Mouse (Mus musculus): ENCODE results near the gene Ubald2. TPM values are rescaled to one million over a fixed set of nuclear protein-coding genes. Genes with fewer than 3 reads are reported as not detected.
A peak's percentile ranks its signal among the peaks of the same experiment; 100 is the strongest.

The Ubald2 gene
- polyA plus RNA-seq (2015; fragmentation: Nextera tagmentation; extraction: Ambion mirVana), result 37.7 and 37.9 TPM in 2 replicates

GRCm38 (mm10) chr11:116433356-116434286 lies at the start of gene Ubald2:
Gene Ubald2 (plus strand): TSS chr11:116434094.
- H3K27me3 ChIP-seq (replicated peaks), result no peaks in the 10 kb centered on the region
- H3K9me3 ChIP-seq, result no peaks in the 10 kb centered on the region
- H3K36me3 ChIP-seq, result 0 out of 2 replicates have a peak, but pooled peaks cover 4% of the 10 kb centered on the region
- H3K4me1 ChIP-seq, result peaks cover 45% of the 10 kb centered on the region
- peak within 1 kb of the TSS; percentile 85 for H3K27ac ChIP-seq
- H3K4me3 ChIP-seq (replicated peaks), result peak within 1 kb of the TSS; percentile 68
- peak within 1 kb of the TSS; percentile 61 for H3K4me2 ChIP-seq
- H3K9ac ChIP-seq, result peak within 1 kb of the TSS; percentile 70
- 2% methylated on average over 65 of the region's 66 CpGs for WGBS
- ATAC-seq (ENCODE audit: insufficient read depth, low FRiP score, low read depth), result peak; percentile 96

- Histone ChIP-seq H3K9me3 (no peaks in the 10 kb centered on the region), H3K4me1 (peaks cover 19% of the 10 kb centered on the region), H3K9ac (no peak overlapping the region), H3K4me3 (replicated peaks) (no peak overlapping the region), H3K4me2 (no peak overlapping the region), H3K27ac (no peak overlapping the region), H3K36me3 (no peaks in the 10 kb centered on the region), H3K27me3 (replicated peaks) (no peaks in the 10 kb centered on the region)
- WGBS, result 88% methylated on average over 11 of the region's 11 CpGs
- ATAC-seq (ENCODE audit: insufficient read depth, low FRiP score, low read depth), result no peak
Observed at GRCm38 (mm10) chr11:116384171-116384570, 49.7 kb upstream of the Ubald2 start.

- H3K4me2 ChIP-seq, result no peak overlapping the region
- H3K27me3 ChIP-seq (replicated peaks), result no peaks in the 10 kb centered on the region
- 61% methylated on average over 5 of the region's 5 CpGs for WGBS
- no peaks in the 10 kb centered on the region for H3K36me3 ChIP-seq
- peaks cover 19% of the 10 kb centered on the region for H3K4me1 ChIP-seq
- H3K4me3 ChIP-seq (replicated peaks), result no peak overlapping the region
- no peak overlapping the region for H3K27ac ChIP-seq
- no peaks in the 10 kb centered on the region for H3K9me3 ChIP-seq
- H3K9ac ChIP-seq, result no peak overlapping the region
- ATAC-seq (ENCODE audit: insufficient read depth, low FRiP score, low read depth), result no peak
Observed at GRCm38 (mm10) chr11:116385999-116386398, 47.9 kb upstream of the Ubald2 start.

GRCm38 (mm10) chr11:116387086-116388071 lies 46.5 kb upstream of the Ubald2 start:
- 16% methylated on average over 16 of the region's 16 CpGs for WGBS
- Histone ChIP-seq H3K9me3 (no peaks in the 10 kb centered on the region), H3K36me3 (no peaks in the 10 kb centered on the region), H3K4me2 (peak overlapping the region; percentile 34), H3K9ac (no peak overlapping the region), H3K4me1 (peaks cover 19% of the 10 kb centered on the region), H3K27ac (peak overlapping the region; percentile 80), H3K4me3 (replicated peaks) (peak overlapping the region; percentile 13; the same call in 1 of the 2 replicates), H3K27me3 (replicated peaks) (no peaks in the 10 kb centered on the region)
- peak; percentile 50; the same call in 1 of the 2 replicates for ATAC-seq (ENCODE audit: insufficient read depth, low FRiP score, low read depth)

- Histone ChIP-seq H3K9me3 (no peaks in the 10 kb centered on the region), H3K4me3 (replicated peaks) (no peak overlapping the region), H3K27ac (peak overlapping the region; percentile 9; the same call in 1 of the 2 replicates), H3K4me1 (peaks cover 19% of the 10 kb centered on the region), H3K36me3 (no peaks in the 10 kb centered on the region), H3K9ac (no peak overlapping the region), H3K27me3 (replicated peaks) (no peaks in the 10 kb centered on the region), H3K4me2 (no peak overlapping the region)
- 72% methylated on average over 14 of the region's 14 CpGs for WGBS
- ATAC-seq (ENCODE audit: insufficient read depth, low FRiP score, low read depth), result peak; percentile 50; the same call in 1 of the 2 replicates
Observed at GRCm38 (mm10) chr11:116388841-116389480, 44.9 kb upstream of the Ubald2 start.

GRCm38 (mm10) chr11:116394769-116395168 lies 39.1 kb upstream of the Ubald2 start:
- Histone ChIP-seq H3K4me3 (replicated peaks) (no peak overlapping the region), H3K4me2 (no peak overlapping the region), H3K4me1 (0 out of 2 replicates have a peak, but pooled peaks cover 3% of the 10 kb centered on the region), H3K27ac (no peak overlapping the region), H3K9ac (no peak overlapping the region), H3K9me3 (no peaks in the 10 kb centered on the region), H3K27me3 (replicated peaks) (no peaks in the 10 kb centered on the region), H3K36me3 (peaks cover 3% of the 10 kb centered on the region; the same call in 1 of the 2 replicates)
- WGBS, result 80% methylated on average over 4 of the region's 4 CpGs
- no peak for ATAC-seq (ENCODE audit: insufficient read depth, low FRiP score, low read depth)

GRCm38 (mm10) chr11:116396276-116396933 lies 37.5 kb upstream of the Ubald2 start:
- no peak overlapping the region for H3K27ac ChIP-seq
- H3K4me2 ChIP-seq, result no peak overlapping the region
- no peak overlapping the region for H3K9ac ChIP-seq
- no peaks in the 10 kb centered on the region for H3K9me3 ChIP-seq
- no peak for ATAC-seq (ENCODE audit: insufficient read depth, low FRiP score, low read depth)
- peaks cover 3% of the 10 kb centered on the region; the same call in 1 of the 2 replicates for H3K36me3 ChIP-seq
- 84% methylated on average over 11 of the region's 11 CpGs for WGBS
- 0 out of 2 replicates have a peak, but pooled peaks cover 3% of the 10 kb centered on the region for H3K4me1 ChIP-seq
- H3K27me3 ChIP-seq (replicated peaks), result no peaks in the 10 kb centered on the region
- no peak overlapping the region for H3K4me3 ChIP-seq (replicated peaks)

GRCm38 (mm10) chr11:116396934-116397330 lies 37.0 kb upstream of the Ubald2 start:
- Histone ChIP-seq H3K4me2 (no peak overlapping the region), H3K27me3 (replicated peaks) (no peaks in the 10 kb centered on the region), H3K4me1 (0 out of 2 replicates have a peak, but pooled peaks cover 3% of the 10 kb centered on the region), H3K27ac (no peak overlapping the region), H3K9me3 (no peaks in the 10 kb centered on the region), H3K36me3 (peaks cover 3% of the 10 kb centered on the region; the same call in 1 of the 2 replicates), H3K9ac (no peak overlapping the region), H3K4me3 (replicated peaks) (no peak overlapping the region)
- no peak for ATAC-seq (ENCODE audit: insufficient read depth, low FRiP score, low read depth)
- 92% methylated on average over 3 of the region's 3 CpGs for WGBS

GRCm38 (mm10) chr11:116397517-116398347 lies 36.2 kb upstream of the Ubald2 start:
- no peak overlapping the region for H3K9ac ChIP-seq
- no peaks in the 10 kb centered on the region for H3K27me3 ChIP-seq (replicated peaks)
- no peak overlapping the region for H3K4me3 ChIP-seq (replicated peaks)
- H3K36me3 ChIP-seq, result peaks cover 3% of the 10 kb centered on the region; the same call in 1 of the 2 replicates
- H3K9me3 ChIP-seq, result no peaks in the 10 kb centered on the region
- ATAC-seq (ENCODE audit: insufficient read depth, low FRiP score, low read depth), result no peak
- 0 out of 2 replicates have a peak, but pooled peaks cover 3% of the 10 kb centered on the region for H3K4me1 ChIP-seq
- 51% methylated on average over 8 of the region's 8 CpGs for WGBS
- no peak overlapping the region for H3K27ac ChIP-seq
- no peak overlapping the region for H3K4me2 ChIP-seq

- H3K4me1 ChIP-seq, result 0 out of 2 replicates have a peak, but pooled peaks cover 3% of the 10 kb centered on the region
- 76% methylated on average over 11 of the region's 11 CpGs for WGBS
- H3K27ac ChIP-seq, result no peak overlapping the region
- H3K9ac ChIP-seq, result no peak overlapping the region
- peaks cover 3% of the 10 kb centered on the region; the same call in 1 of the 2 replicates for H3K36me3 ChIP-seq
- no peaks in the 10 kb centered on the region for H3K27me3 ChIP-seq (replicated peaks)
- H3K9me3 ChIP-seq, result no peaks in the 10 kb centered on the region
- ATAC-seq (ENCODE audit: insufficient read depth, low FRiP score, low read depth), result no peak
- H3K4me2 ChIP-seq, result no peak overlapping the region
- no peak overlapping the region for H3K4me3 ChIP-seq (replicated peaks)
Observed at GRCm38 (mm10) chr11:116398348-116398677, 35.6 kb upstream of the Ubald2 start.

Data from stomach, embryonic 15.5 days (tissue).